Mouse (Mus musculus): ENCODE results near the gene Gna14. TPM values are rescaled to one million over a fixed set of nuclear protein-coding genes. Genes with fewer than 3 reads are reported as not detected.

The Gna14 gene
- polyA plus RNA-seq (2015; fragmentation: Nextera tagmentation; extraction: Ambion mirVana): 0.67 and 1.7 TPM in 2 replicates

DNA sequence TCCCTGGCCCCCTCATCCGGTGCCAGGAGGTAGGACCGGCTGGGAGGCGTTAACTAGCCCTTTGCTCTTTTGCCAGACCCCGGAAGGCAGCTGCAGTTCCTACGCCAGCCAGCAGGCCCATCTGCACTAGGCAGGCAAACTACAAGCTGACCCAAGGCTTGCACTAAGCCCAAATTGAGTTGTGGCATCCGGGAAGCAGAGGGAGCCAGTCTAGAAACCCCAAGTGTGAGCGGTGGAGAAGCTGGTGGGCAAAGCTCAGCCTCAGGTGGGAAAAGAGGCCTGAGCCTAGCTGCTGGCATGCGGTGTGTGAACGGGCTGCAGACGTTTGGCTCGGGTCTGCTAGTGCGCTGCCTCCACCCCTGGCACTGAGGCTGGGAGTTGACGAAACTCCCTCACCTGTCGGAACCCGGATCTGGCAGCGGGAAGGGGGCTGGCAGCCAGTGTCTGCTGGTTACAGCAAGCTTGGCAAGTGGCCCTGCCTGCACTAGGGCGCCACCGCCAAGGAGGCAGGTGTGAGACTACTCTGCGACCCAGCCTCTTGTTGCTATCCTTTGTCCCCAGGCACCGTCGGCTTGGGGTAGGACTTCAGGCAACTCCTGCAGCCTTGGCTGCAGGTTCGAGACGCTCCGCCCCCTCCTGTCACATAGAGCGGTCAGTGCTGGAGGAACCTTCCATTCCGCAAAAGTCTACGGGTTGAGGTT is at the start of gene Gna14:
TSS of gene Gna14 (plus strand) at position 232 of the 701 bp plus-strand sequence.

Data from skeletal muscle tissue, postnatal 0 days (tissue).